Mouse (Mus musculus) olfactory bulb, adult 2 months (tissue): ENCODE data around the gene Dazap1.

ENCODE experiments used
- CTCF ChIP-seq: fragments of 200-500 bp; IDR thresholded peaks from 2 replicates; pipeline ENCODE4 v1.5.1; 2012; ENCODE audit warnings: low read depth, mild to moderate bottlenecking, low read length, moderate library complexity; ENCODE audit not compliant: insufficient read depth
- POLR2A ChIP-seq: fragments of 200-500 bp; IDR thresholded peaks from 2 replicates; pipeline ENCODE4 v1.6.1; 2012; ENCODE audit warnings: mild to moderate bottlenecking, low read depth, low read length, moderate library complexity; ENCODE audit not compliant: insufficient read depth

DNA sequence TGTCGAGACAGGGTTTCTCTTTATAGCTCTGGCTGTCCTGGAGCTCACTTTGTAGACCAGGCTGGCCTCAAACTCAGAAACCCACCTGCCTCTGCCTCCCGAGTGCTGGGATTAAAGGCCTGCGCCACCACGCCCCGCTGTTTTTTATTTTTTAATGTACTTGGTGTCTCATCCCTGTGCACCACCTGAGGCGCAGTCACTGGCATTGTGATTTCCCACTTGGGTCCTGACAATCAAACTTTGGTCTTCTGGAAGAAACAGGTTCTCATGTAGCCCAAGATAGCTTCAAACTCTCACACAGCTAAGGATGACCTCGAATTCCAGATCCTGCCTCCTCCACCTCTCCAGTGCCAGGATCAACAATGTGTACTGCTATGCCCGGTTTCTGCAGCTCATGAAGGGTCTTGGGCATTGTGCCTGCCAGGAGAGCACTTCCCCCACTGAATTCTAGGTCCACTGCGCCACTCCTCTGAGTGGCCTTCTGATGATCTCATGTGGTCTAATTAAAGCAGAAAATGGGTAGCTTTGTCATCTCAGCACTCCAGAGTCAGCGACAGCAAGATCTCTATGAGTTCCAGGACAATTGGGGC lies 1.6 kb downstream of the Dazap1 start:
- TF ChIP-seq POLR2A (no peak), CTCF (no peak)
